Mouse (Mus musculus): ENCODE results near the gene Stip1.
A peak's percentile ranks its signal among the peaks of the same experiment; 100 is the strongest.
"Not testable (repeated sequence)": the region's sequence is repeated elsewhere in the genome, so short reads cannot be mapped to it uniquely, and the experiment has no call there.

The Stip1 gene

DNA sequence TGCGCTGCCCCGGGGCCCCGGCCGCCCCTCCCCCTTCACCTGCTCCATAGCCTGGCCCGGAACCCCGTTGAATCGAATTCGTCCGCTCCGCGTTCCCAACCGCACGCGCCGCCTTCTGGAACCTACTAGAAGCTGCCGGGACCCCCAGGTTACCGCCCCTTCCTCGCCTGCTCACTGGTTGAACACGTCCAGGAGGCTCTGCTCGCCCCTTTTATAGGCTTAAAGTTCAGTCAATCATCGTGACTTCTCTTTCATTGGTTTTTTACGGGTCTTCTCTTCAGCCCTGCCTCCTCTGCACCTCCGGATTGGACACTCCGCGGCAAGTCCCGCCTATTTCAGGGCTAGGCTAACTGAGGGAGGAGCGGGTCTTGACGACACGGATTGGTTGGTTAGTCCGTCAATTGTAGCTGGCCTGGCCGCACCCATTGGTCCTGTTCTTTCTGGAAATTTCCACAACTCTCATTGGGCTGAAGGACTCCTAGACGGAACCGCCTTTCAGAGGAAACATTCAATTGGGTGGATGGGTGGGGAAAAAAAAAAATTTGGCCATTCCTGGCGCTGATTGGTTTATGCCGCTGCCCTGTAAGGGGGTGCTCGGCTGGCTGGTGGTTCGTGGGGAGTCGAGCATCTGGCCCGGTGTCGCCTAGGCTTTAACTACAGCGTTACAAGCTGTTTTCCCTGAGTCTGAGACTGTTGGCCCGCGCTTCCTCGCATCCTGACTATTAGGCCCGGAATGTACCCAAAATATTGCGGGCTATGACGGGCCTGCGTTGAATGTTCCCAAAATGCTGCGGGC is at the start of gene Stip1:
TSS of gene Stip1 (minus strand) at position 127 of the 796 bp plus-strand sequence.
- peak; percentile 96 to 97 for DNase-seq (ENCODE audit: low spot score in 2 of 2)

- DNase-seq (ENCODE audit: low spot score in 2 of 2): no peak
These were observed 49.3 kb upstream of the Stip1 start for GRCm38 (mm10) chr19:7089050-7089449.

- DNase-seq (ENCODE audit: low spot score in 2 of 2): no peak
These were observed 48.8 kb upstream of the Stip1 start for GRCm38 (mm10) chr19:7088558-7088957.

- DNase-seq (ENCODE audit: low spot score in 2 of 2): no peak
These were observed 45.0 kb upstream of the Stip1 start for GRCm38 (mm10) chr19:7084734-7085133.

- DNase-seq (ENCODE audit: low spot score in 2 of 2): no peak
These were observed 43.4 kb upstream of the Stip1 start for GRCm38 (mm10) chr19:7083035-7083794.

DNA sequence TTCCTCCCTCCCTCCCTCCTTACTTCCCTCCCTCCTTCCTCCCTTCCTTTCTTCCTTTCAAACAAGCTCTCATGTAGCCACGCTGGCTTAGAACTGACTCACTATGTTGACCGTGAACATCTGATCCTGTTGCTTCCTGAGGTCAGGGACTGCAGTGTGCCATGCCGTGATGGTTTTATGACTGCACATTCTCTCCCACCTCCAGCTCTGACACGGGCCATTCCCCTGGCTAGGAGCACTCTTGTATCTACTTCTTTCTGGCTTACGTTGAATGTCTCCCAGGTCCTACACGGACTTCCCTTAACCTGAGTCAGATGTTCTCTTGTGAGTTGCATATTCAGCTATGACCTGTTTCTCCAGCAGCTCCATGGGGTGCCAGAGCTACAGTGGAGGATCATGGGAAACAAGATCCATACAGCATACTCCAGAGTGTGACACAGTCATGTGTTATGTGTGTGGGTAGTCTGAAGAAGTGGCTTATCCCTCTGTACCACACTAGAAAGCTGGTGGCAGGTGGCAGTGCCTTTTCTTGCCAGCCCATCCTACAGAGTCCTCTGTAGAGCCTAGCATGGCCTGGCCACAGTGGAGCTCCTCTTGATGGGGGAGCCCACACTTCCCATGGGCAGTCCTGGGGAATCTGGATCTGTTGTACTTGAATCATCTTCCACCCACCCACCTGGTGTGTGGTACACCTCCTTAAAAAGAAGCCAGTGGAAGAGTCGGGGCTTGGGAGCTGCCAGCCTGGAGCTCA is 41.9 kb upstream of the Stip1 start:
- DNase-seq (ENCODE audit: low spot score in 2 of 2): no peak

- DNase-seq (ENCODE audit: low spot score in 2 of 2): no peak
These were observed 38.5 kb upstream of the Stip1 start for GRCm38 (mm10) chr19:7078271-7078670.

- DNase-seq (ENCODE audit: low spot score in 2 of 2): no peak
These were observed 37.9 kb upstream of the Stip1 start for GRCm38 (mm10) chr19:7077666-7078065.

DNA sequence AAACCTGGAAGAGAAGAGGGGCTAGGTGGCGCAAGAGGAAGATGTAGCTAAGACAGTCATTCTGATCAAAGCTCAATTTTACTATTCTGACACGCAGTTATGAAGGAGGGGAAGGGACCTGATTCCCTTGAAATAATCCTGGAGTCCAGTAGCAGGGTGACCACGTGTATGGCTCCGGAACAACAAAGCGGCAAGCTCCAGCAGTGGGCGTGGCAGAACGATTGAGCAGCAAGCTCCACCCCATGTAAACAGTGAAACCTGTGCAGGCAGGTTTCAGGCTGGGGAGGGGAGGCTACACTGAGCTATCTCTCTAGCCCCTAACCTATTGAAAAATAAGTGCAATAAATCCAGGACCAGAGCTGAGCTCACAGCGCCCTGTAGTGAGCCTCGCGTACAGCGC is 35.6 kb upstream of the Stip1 start:
- DNase-seq (ENCODE audit: low spot score in 2 of 2): not testable (repeated sequence)

GRCm38 (mm10) chr19:7073997-7074781 is 34.4 kb upstream of the Stip1 start:
- DNase-seq (ENCODE audit: low spot score in 2 of 2): no peak

DNA sequence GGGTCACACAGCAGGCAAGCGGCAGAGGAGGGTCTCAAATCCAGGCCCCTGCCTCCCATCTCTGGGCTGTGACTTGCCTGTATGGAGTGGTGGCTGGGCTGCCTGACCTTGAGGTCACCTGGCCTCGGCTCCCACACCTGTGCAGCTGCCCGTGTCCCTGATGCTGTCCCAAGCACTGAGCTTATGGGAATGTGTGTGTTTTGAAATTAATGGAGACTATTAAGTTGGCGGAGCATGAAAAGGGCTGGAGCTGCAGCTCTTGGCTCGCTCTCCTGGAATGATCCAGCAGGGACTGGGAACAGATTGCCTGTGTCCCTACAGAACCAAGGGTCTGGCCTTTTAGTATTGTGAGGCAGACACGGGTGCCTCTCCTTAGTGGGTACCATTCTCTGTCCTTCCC is 32.5 kb upstream of the Stip1 start:
- DNase-seq (ENCODE audit: low spot score in 2 of 2): no peak

DNA sequence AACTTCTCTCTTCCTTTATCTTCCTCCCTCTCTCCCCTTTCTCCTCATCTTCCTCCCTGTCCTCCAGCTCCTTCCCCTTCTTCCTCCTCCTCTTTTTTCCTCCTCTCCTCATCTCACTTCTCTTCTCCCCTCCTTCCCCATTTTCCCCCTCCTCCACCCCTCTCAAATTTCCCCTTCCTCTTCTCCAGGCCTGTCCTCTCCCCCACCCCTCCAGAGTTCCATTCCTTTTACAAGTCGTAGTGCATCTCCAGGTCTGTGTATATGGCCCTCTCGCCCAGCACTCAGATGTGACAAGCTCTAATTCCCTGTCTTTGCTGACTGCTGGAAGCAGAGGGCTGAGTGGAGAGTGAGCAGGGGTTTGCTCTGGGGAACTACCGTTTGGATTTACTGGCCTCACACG is 31.0 kb upstream of the Stip1 start:
- no peak for DNase-seq (ENCODE audit: low spot score in 2 of 2)

GRCm38 (mm10) chr19:7069781-7070763 is 30.3 kb upstream of the Stip1 start:
- DNase-seq (ENCODE audit: low spot score in 2 of 2): no peak

DNA sequence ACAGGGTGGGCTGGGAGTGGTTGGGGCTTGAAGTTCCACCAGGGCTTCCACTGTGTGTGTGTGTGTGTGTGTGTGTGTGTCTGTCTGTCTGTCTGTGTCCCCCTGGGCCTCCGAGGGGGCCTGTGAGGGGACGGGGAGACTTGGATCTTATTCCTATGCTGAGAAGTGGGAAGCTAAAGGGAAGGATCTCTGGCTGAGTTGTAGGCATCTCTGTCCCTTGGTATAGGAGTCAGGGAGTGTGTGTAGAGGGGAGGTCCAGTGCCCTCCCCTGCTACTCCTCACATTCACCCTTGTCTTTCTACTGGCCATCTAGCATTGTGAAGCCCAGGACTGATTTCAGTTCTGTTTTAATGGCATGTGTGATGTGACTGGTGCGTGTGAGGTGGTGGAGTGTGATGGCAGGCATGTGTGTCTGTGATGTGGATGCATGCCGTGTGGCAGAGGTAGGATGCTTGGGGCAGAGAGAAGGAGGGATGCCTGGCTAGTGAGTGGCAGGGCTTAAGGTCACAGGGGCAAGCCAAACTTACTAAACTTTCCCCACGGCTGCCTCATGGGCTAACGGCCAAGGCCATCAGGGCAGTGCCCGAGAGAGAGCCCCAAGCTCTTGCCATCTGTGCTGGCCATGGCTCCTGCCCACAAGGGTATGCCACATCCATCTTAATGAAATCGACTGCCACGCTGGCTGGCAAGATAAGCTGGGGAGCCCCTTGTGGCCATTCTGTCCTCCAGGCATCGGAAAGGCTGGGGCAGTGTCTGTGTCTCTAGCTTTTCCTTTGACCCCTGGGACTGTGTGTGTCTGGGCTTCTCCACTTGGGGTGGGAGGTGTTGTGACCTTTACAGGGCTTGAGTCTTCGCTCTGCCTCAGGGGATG is 29.1 kb upstream of the Stip1 start:
- no peak for DNase-seq (ENCODE audit: low spot score in 2 of 2)

DNA sequence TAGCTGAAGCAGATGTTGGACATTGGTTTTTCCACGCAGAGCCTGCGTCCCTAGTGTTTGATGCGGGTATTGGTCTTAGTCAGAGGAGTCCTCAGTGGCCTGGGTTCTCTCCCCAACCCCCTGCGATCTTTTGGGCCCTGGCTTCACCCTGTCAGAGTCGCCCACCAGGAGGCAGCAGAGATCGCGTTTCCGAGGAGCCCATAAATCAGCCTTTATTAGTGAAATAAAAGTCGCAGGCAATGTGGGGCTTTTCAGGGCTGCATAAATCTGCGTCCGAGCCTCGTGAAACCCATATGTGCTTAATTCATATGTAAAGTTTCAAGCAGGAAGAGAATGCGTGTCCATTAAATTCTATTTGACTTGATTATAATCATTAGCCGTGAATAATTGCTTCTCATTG is 28.4 kb upstream of the Stip1 start:
- peak; percentile 60 to 78 for DNase-seq (ENCODE audit: low spot score in 2 of 2)

- DNase-seq (ENCODE audit: low spot score in 2 of 2): no peak
These were observed 27.7 kb upstream of the Stip1 start for GRCm38 (mm10) chr19:7067344-7068050.

DNA sequence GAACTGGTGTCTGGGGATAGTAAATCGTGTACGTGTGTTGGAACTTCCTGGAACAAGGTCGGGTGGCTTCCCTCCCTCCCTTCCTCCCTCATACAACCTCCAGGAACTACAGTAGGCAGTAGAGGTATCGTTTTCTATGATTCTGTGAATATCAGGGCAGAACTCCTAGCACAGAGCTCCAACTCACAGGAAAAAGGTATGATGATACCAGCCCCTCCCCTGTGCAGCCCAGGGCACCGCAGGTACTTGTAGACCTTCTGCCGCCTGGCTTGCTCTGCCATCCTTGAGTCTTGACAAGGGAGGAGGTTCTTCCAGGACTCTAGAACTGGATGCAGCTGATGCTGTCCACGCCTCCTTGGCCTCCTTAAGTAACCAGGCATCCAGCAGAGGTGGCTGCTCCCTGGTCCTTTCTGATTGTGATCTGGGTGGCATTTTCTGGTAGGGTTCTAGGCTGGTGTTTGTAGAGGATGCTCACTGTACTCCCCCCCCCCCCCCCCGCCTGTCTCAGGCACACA is 27.1 kb upstream of the Stip1 start:
- DNase-seq (ENCODE audit: low spot score in 2 of 2): no peak

DNA sequence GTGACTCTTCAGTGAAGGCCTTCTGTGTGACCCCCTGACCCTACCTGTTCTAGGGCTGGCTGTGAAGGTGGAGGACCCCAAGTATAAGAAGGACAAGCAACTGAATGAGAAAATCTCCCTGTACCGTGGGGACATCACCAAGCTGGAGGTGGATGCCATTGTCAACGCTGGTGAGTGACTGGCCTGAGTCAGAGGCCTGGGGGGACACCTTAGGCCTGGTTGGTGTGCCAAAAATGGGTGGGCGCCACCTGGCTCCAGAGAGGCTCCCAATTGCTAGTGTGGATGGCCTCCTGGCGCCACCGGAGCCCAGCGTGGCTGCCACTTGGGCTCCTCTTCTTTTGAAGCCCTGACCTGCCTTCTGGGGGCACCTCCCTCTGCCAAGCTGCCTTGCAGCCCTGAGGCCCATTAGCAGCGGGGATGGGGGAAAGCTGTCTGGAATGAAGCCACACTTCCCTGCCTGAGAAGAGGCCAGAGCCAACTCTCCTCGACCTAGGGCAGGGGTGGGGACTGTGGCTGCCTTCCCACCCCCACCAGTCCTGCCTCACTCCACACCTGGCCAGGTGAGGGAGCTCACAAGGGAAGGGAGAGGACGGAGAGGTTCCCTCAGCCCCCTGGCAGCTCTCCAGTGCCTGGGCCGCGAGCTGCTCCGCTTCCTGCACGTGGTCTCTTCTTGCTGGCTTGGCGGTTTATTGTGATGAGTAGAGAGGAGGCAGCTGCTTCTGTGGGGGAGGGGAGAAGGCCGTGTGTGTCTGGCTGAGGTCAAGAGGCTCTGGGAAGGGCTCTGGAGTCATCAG is 26.5 kb upstream of the Stip1 start:
- DNase-seq (ENCODE audit: low spot score in 2 of 2): peak in 1 of 2 experiments; percentile 23
